Mouse (Mus musculus): ENCODE data around the gene Serpini1. TPM values are rescaled to one million over a fixed set of nuclear protein-coding genes. Genes with fewer than 3 reads are reported as not detected.

Gene Serpini1
- polyA plus RNA-seq, 1 experiment from 2014 or later, result 7.0 TPM

DNA sequence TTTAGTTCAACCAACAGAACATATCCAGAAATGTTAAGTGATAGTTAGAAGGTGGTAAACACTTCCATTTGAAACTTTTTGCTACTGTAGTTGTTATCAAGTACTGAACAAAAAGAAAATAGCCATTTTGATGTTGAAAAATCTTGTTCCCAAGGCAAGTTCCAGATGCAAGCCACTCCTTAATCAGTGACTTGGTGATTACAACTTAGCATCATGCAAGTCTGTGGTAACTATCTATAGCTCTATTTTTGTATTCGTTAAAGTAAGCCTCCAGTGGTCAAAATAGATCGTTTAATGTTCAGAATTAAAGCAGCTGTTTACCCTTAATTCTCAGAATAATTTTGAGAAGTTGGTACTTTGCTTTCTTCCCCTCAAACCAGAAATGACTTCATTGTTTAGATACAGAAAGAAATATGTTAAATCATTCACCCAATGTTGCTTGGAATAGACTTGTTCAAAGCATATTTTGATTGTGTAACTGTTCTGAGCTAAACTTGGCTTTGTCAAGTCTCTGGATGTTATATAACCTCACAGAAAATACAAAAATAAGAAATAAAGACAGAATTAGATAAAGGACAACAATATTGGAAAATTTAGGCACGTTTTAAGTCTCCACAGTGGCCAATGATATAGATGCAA, 130.0 kb downstream of the Serpini1 start:
- ATAC-seq (ENCODE audit: low read depth) (no peak), DNase-seq (ENCODE audit: low spot score) (no peak)
- Histone ChIP-seq H3K9me3 (ENCODE audit: control insufficient read depth, low read length) (no peaks in the 10 kb centered on the region), H3K4me2 (ENCODE audit: low read depth, low read length) (no peak overlapping the region), H3K27ac (replicated peaks; ENCODE audit: low read depth, low read length) (no peak overlapping the region), H3K36me3 (ENCODE audit: control insufficient read depth, insufficient read depth, low read length) (no peaks in the 10 kb centered on the region), H3K4me3 (ENCODE audit: low read depth, low read length) (no peak overlapping the region), H3K27me3 (replicated peaks; ENCODE audit: control insufficient read depth, insufficient read depth, low read length) (no peaks in the 10 kb centered on the region), H3K4me1 (ENCODE audit: control insufficient read depth, insufficient read depth, low read length) (no peaks in the 10 kb centered on the region), H3K9ac (ENCODE audit: low read depth, low read length) (no peak overlapping the region)
- 76% methylated on average over 3 of the region's 3 CpGs for WGBS

DNA sequence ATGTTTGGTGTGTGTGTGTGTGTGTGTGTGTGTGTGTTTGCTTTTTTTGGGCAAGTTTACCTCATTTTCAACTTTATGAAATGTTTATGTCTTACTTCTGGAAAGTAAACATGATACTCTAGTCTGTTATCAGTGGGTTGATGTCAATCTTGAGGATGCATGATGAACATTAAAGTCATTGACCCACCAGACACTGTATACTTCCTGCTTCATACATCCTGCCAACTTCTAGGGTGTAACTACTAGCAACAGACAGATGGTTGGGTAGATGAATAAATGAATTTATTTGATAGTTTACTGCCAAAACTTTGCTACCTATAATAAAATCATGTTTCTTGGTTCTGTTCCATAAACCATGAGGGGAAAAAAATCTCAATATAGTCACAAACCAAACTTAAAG, 133.0 kb downstream of the Serpini1 start:
- no peaks in the 10 kb centered on the region for H3K27me3 ChIP-seq (replicated peaks; ENCODE audit: control insufficient read depth, insufficient read depth, low read length)
- DNase-seq (ENCODE audit: low spot score), result no peak
- no peak overlapping the region for H3K4me2 ChIP-seq (ENCODE audit: low read depth, low read length)
- no peak for ATAC-seq (ENCODE audit: low read depth)
- H3K9ac ChIP-seq (ENCODE audit: low read depth, low read length), result no peak overlapping the region
- H3K9me3 ChIP-seq (ENCODE audit: control insufficient read depth, low read length), result no peaks in the 10 kb centered on the region
- no peaks in the 10 kb centered on the region for H3K36me3 ChIP-seq (ENCODE audit: control insufficient read depth, insufficient read depth, low read length)
- no peak overlapping the region for H3K27ac ChIP-seq (replicated peaks; ENCODE audit: low read depth, low read length)
- no peak overlapping the region for H3K4me3 ChIP-seq (ENCODE audit: low read depth, low read length)
- no peaks in the 10 kb centered on the region for H3K4me1 ChIP-seq (ENCODE audit: control insufficient read depth, insufficient read depth, low read length)

DNA sequence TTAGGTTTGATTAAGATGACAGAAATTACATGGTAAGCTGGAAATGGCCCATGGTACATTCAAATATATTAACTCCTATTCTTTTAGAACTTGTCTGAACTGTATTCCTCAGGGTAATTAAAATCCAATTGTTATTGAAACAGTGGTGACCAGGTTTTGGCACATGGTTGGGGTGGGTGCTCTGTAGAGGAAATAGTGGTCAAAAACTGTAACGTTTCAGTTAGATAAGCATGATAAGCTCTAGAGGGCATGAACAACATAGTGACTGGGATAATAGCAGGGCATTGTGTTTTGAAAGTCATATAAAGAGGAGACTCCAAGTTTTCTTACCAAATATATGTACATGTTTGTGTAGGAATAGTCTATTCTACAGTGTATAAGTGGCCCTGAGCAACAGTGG, 134.7 kb downstream of the Serpini1 start:
- Histone ChIP-seq H3K4me1 (ENCODE audit: control insufficient read depth, insufficient read depth, low read length) (no peaks in the 10 kb centered on the region), H3K36me3 (ENCODE audit: control insufficient read depth, insufficient read depth, low read length) (no peaks in the 10 kb centered on the region), H3K9ac (ENCODE audit: low read depth, low read length) (no peak overlapping the region), H3K4me2 (ENCODE audit: low read depth, low read length) (no peak overlapping the region), H3K27me3 (replicated peaks; ENCODE audit: control insufficient read depth, insufficient read depth, low read length) (no peaks in the 10 kb centered on the region), H3K9me3 (ENCODE audit: control insufficient read depth, low read length) (no peaks in the 10 kb centered on the region), H3K27ac (replicated peaks; ENCODE audit: low read depth, low read length) (no peak overlapping the region), H3K4me3 (ENCODE audit: low read depth, low read length) (no peak overlapping the region)
- ATAC-seq (ENCODE audit: low read depth) (no peak), DNase-seq (ENCODE audit: low spot score) (no peak)
- 70% methylated on average over 1 of the region's 1 CpGs for WGBS

Other genes with a start within 250 kb of the Serpini1 start
- not detected in 2 replicates for gene Wdr49, start 75.4 kb upstream of the Serpini1 start, polyA plus RNA-seq (2014; fragmentation: Nextera tagmentation; extraction: Ambion mirVana)
- 95.0 and 96.5 TPM in 2 replicates for gene Pdcd10, start 691 bp upstream of the Serpini1 start, polyA plus RNA-seq (2014; fragmentation: Nextera tagmentation; extraction: Ambion mirVana)
- not detected in 2 replicates for gene Gm29133, start 190.7 kb downstream of the Serpini1 start, polyA plus RNA-seq (2014; fragmentation: Nextera tagmentation; extraction: Ambion mirVana)